Mouse (Mus musculus) lung, adult 2 months (tissue): ENCODE measurements around the gene Cox8a.

Experiments used
- CTCF ChIP-seq: fragments of 200-500 bp; IDR thresholded peaks from 2 replicates; pipeline ENCODE4 v1.5.1; 2011; ENCODE audit warnings: mild to moderate bottlenecking, low read length, control low read depth; ENCODE audit not compliant: insufficient read depth
- POLR2A ChIP-seq: fragments of 200-500 bp; IDR thresholded peaks from 2 replicates; pipeline ENCODE4 v1.6.1; 2011; ENCODE audit warnings: low read depth, mild to moderate bottlenecking, control low read depth, low read length, borderline replicate concordance; ENCODE audit errors: extremely low read depth

DNA sequence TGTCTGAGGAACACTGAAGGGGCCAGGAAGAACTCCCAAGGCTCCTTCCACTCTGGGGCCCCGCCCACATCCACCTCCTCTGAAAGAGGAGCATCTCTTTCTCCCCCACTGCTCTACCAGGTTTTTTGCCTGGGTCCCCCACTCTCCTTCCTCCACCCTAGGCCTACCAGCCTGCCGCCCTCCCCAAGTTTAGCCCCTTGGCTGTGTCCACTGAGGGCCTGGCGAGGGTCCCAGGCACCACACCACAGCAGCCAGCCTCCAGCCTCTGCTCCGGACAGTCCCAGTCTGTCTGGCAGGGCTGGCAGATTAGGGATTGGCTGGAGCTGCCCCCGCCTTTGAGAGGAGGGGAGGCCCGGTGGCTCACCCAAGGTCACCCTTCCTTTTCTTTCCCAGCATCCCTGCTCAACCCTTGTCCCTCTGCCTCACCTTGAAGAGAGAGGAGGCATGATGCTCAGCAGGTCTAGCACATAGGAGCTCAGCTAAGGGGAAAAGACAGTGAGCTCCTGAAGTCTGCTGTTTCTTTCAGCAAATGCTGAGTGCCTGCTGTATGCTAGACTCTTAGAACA, 47.4 kb upstream of the Cox8a start:
- TF ChIP-seq CTCF (no peak), POLR2A (no peak)
